Mouse (Mus musculus) heart, adult 2 months (tissue): ENCODE results near the gene Crim1. TPM values are rescaled to one million over a fixed set of nuclear protein-coding genes. Genes with fewer than 3 reads are reported as not detected.

Experiments
- DNase-seq, 2 experiments: peaks; one replicate each; pipeline ENCODE4 v3.0.0; 2021
- H3K27ac ChIP-seq: fragments of 200-600 bp; 2 replicates; pipeline ENCODE4 v1.8.1; 2022
- H3K27me3 ChIP-seq: fragments of 200-500 bp; 2 replicates; pipeline ENCODE4 v1.6.1; 2012; ENCODE audit warnings: mild to moderate bottlenecking, low read length, inconsistent platforms, mixed read lengths; ENCODE audit not compliant: control insufficient read depth, insufficient read depth
- H3K36me3 ChIP-seq: fragments of 200-500 bp; 2 replicates; pipeline ENCODE4 v1.6.1; 2012; ENCODE audit warnings: low read length, inconsistent platforms; ENCODE audit not compliant: control insufficient read depth, insufficient read depth
- H3K4me1 ChIP-seq: fragments of 200-500 bp; 2 replicates; pipeline ENCODE4 v1.6.1; 2011; ENCODE audit warnings: low read length; ENCODE audit not compliant: control insufficient read depth, insufficient read depth
- H3K4me3 ChIP-seq: fragments of 200-600 bp; 2 replicates; pipeline ENCODE4 v1.8.1; 2022
- H3K79me2 ChIP-seq: fragments of 200-500 bp; replicated peaks from 2 replicates; pipeline ENCODE4 v1.6.1; 2012; ENCODE audit warnings: mild to moderate bottlenecking, inconsistent platforms, low read length, moderate library complexity, mixed read lengths; ENCODE audit not compliant: control insufficient read depth, insufficient read depth
- H3K9ac ChIP-seq: fragments of 200-500 bp; 2 replicates; pipeline ENCODE4 v1.6.1; 2012; ENCODE audit warnings: low read depth, mild to moderate bottlenecking, control low read depth, inconsistent platforms, low read length, mixed read lengths
- CTCF ChIP-seq: fragments of 200-600 bp; IDR thresholded peaks from 2 replicates; pipeline ENCODE4 v1.8.1; 2022; ENCODE audit warnings: antibody characterized with exemption, mild to moderate bottlenecking, moderate library complexity
- EP300 ChIP-seq: fragments of 200-500 bp; IDR thresholded peaks from 2 replicates; pipeline ENCODE4 v1.6.1; 2011; ENCODE audit warnings: low read depth, low read length, control low read depth; ENCODE audit not compliant: insufficient read depth
- POLR2A ChIP-seq: fragments of 200-500 bp; IDR thresholded peaks from 2 replicates; pipeline ENCODE4 v1.6.1; 2011; ENCODE audit warnings: mild to moderate bottlenecking, low read depth, low read length, control low read depth; ENCODE audit not compliant: insufficient read depth
- WGBS: fragments of 180-500 bp; shearing (Covaris S2); methylation state at CpG from one replicate; pipeline ENCODE4 v1.1.7; 2018; 5-methylcytosine and 5-hydroxymethylcytosine counted together
- intact Hi-C: fragments of 180-260 bp; cut with DNase I; formaldehyde crosslinking; loops from one replicate; pipeline ENCODE4 v1.15.1; 2025
- polyA plus RNA-seq: library from polyadenylated mRNA; depleted of rRNA; stranded (reverse); fragments of >200 nt; gene quantifications from 2 replicates; pipeline ENCODE4 v1.2.3, GENCODE M21; 2012
- total RNA-seq, 2 experiments: library from RNA; stranded (reverse); gene quantifications; 2 replicates each; pipeline ENCODE4 v1.2.3; 2021

Gene Crim1
- total and polyA plus RNA-seq, 3 experiments, result 28.2 to 55.4 (median 50.6) TPM

- H3K79me2 ChIP-seq, result peaks cover 5% of the 10 kb centered on the region
- no peaks in the 10 kb centered on the region for H3K27me3 ChIP-seq
- no peak overlapping the region for H3K4me3 ChIP-seq
- H3K9ac ChIP-seq, result no peak overlapping the region
- TF ChIP-seq CTCF, result no peak
- TF ChIP-seq POLR2A, result no peak
- no peak for TF ChIP-seq EP300
- H3K4me1 ChIP-seq, result peaks cover 17% of the 10 kb centered on the region
- 95% methylated on average over 8 of the region's 8 CpGs for WGBS
- intact Hi-C loops, result no loop called here
- H3K36me3 ChIP-seq, result peaks cover 2% of the 10 kb centered on the region
- H3K27ac ChIP-seq, result no peak overlapping the region
- DNase-seq, result no peak
These were observed 69.3 kb downstream of the Crim1 start for GRCm38 (mm10) chr17:78269311-78269710.

GRCm38 (mm10) chr17:78270019-78270418, 70.0 kb downstream of the Crim1 start:
- H3K4me1 ChIP-seq, result peaks cover 15% of the 10 kb centered on the region
- no peak overlapping the region for H3K4me3 ChIP-seq
- peaks cover 5% of the 10 kb centered on the region for H3K79me2 ChIP-seq
- no peaks in the 10 kb centered on the region; the same call in 1 of the 2 replicates for H3K36me3 ChIP-seq
- intact Hi-C loops, result no loop called here
- H3K27ac ChIP-seq, result no peak overlapping the region
- no peak for DNase-seq
- H3K27me3 ChIP-seq, result no peaks in the 10 kb centered on the region
- no peak overlapping the region for H3K9ac ChIP-seq
- TF ChIP-seq POLR2A, result no peak
- TF ChIP-seq CTCF, result no peak
- no peak for TF ChIP-seq EP300
- WGBS, result 78% methylated on average over 6 of the region's 6 CpGs

GRCm38 (mm10) chr17:78271731-78272130, 71.7 kb downstream of the Crim1 start:
- Histone ChIP-seq H3K4me3 (no peak overlapping the region), H3K4me1 (peaks cover 13% of the 10 kb centered on the region), H3K27me3 (no peaks in the 10 kb centered on the region), H3K36me3 (no peaks in the 10 kb centered on the region; the same call in 1 of the 2 replicates), H3K79me2 (peaks cover 3% of the 10 kb centered on the region), H3K27ac (peak overlapping the region; percentile 54), H3K9ac (no peak overlapping the region)
- no peak for TF ChIP-seq POLR2A
- no peak for DNase-seq
- intact Hi-C loops, result no loop called here
- 67% methylated on average over 8 of the region's 8 CpGs for WGBS

- DNase-seq, result no peak
- Histone ChIP-seq H3K27ac (peak overlapping the region; percentile 54), H3K36me3 (no peaks in the 10 kb centered on the region; the same call in 1 of the 2 replicates), H3K79me2 (peaks cover 3% of the 10 kb centered on the region), H3K9ac (no peak overlapping the region), H3K27me3 (no peaks in the 10 kb centered on the region), H3K4me1 (peaks cover 13% of the 10 kb centered on the region), H3K4me3 (no peak overlapping the region)
- no peak for TF ChIP-seq CTCF
- TF ChIP-seq POLR2A, result no peak
- TF ChIP-seq EP300, result no peak
- WGBS, result 81% methylated on average over 8 of the region's 8 CpGs
- intact Hi-C loops, result no loop called here
These were observed 72.1 kb downstream of the Crim1 start for GRCm38 (mm10) chr17:78272142-78272541.

GRCm38 (mm10) chr17:78272713-78273483, 72.8 kb downstream of the Crim1 start:
- Histone ChIP-seq H3K4me3 (no peak overlapping the region), H3K4me1 (peaks cover 13% of the 10 kb centered on the region), H3K79me2 (peaks cover under 1% of the 10 kb centered on the region), H3K27ac (peak overlapping the region; percentile 54), H3K27me3 (no peaks in the 10 kb centered on the region), H3K9ac (no peak overlapping the region), H3K36me3 (no peaks in the 10 kb centered on the region; the same call in 1 of the 2 replicates)
- TF ChIP-seq POLR2A (no peak), EP300 (no peak), CTCF (no peak)
- intact Hi-C loops, result no loop called here
- no peak for DNase-seq
- 57% methylated on average over 8 of the region's 8 CpGs for WGBS

GRCm38 (mm10) chr17:78273875-78274274, 73.8 kb downstream of the Crim1 start:
- TF ChIP-seq EP300, result no peak
- TF ChIP-seq POLR2A, result no peak
- TF ChIP-seq CTCF, result no peak
- H3K79me2 ChIP-seq, result peaks cover 3% of the 10 kb centered on the region
- no peak overlapping the region for H3K4me3 ChIP-seq
- peak overlapping the region; percentile 24; the same call in 1 of the 2 replicates for H3K27ac ChIP-seq
- WGBS, result 82% methylated on average over 7 of the region's 7 CpGs
- DNase-seq, result no peak
- intact Hi-C loops, result no loop called here
- no peaks in the 10 kb centered on the region; the same call in 1 of the 2 replicates for H3K36me3 ChIP-seq
- no peaks in the 10 kb centered on the region for H3K27me3 ChIP-seq
- peaks cover 13% of the 10 kb centered on the region for H3K4me1 ChIP-seq
- H3K9ac ChIP-seq, result no peak overlapping the region
